ENCODE assay signal across 8 mouse cellular contexts in the genomic region with DNA sequence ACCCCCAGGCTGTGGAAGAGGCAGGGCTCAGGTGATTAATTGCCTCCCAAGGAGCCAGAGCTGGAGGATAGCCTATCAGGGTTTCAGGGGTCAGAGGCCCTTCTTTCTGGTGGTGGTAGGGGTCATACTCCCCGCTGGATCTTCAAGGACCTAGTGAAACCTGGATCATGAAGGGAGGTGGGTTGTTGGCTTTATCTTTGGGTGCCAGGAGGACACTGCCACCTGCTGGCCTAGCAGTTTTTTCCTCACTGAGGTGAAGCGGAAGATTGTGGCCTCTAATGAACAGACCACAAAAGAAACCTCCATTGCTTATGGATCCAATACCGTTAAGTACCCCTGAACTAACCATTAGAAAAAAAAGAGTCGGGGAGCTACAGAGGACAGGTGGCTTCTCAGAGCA. TPM values are rescaled to one million over a fixed set of nuclear protein-coding genes. Genes with fewer than 3 reads are reported as not detected.
A peak's percentile ranks its signal among the peaks of the same experiment; 100 is the strongest.
DNase-seq lines count a peak whose midpoint lies in the region; ATAC-seq lines count a peak whose summit lies in the region.

No protein-coding gene starts in this region.

- H3K27me3 ChIP-seq in midbrain, embryonic 14.5 days (ENCODE audit: control insufficient read depth, insufficient read depth, low read length) = no peaks in the 10 kb centered on the region

- WGBS in midbrain, embryonic 14.5 days = 42% methylated on average over 4 of the region's 4 CpGs

- no peak overlapping the region for H3K4me3 ChIP-seq in midbrain, embryonic 14.5 days (replicated peaks; ENCODE audit: low read depth, low read length)

- H3K9ac ChIP-seq in midbrain, embryonic 14.5 days (replicated peaks; ENCODE audit: low read length) = no peak overlapping the region

- H3K9me3 ChIP-seq in midbrain, embryonic 14.5 days (ENCODE audit: control insufficient read depth, low read length) = no peaks in the 10 kb centered on the region

- peaks cover 15% of the 10 kb centered on the region; the same call in 1 of the 2 replicates for H3K4me1 ChIP-seq in midbrain, embryonic 14.5 days (ENCODE audit: control insufficient read depth, insufficient read depth, low read length)

- peak; percentile 57 for DNase-seq in gastrocnemius, postnatal 10 days
- no peak for DNase-seq in gastrocnemius, postnatal 4 days (ENCODE audit: low spot score in 2 of 2)
- peak; percentile 40 for DNase-seq in right cerebral cortex, adult 18-20 months
- DNase-seq in right cerebral cortex, postnatal 25 days = no peak
- DNase-seq in adrenal gland, postnatal 36 days = peak; percentile 76 to 82
- peak; percentile 80 for DNase-seq in kidney, adult 9 months
- DNase-seq in midbrain, embryonic 14.5 days = peak; percentile 78

- no peaks in the 10 kb centered on the region for H3K36me3 ChIP-seq in midbrain, embryonic 14.5 days (ENCODE audit: control insufficient read depth, insufficient read depth, low read length)

- H3K27ac ChIP-seq in midbrain, embryonic 14.5 days (replicated peaks; ENCODE audit: low read depth, low read length) = no peak overlapping the region

- no peak overlapping the region for H3K4me2 ChIP-seq in midbrain, embryonic 14.5 days (ENCODE audit: low read length)

- no peak for ATAC-seq in midbrain, embryonic 14.5 days (ENCODE audit: low FRiP score, low TSS enrichment)
- ATAC-seq in inflammation-experienced regulatory T-cells, adult 6 months = no peak

RNA-seq across cellular contexts. Expression of gene Klhdc8a, which starts 7.7 kb away (rescaled TPM):
- total RNA-seq in gastrocnemius, postnatal 10 days (2021) = under 1 TPM; 0.45 to 0.52 TPM
- under 1 TPM; 0.49 to 0.98 TPM for total RNA-seq in gastrocnemius, postnatal 4 days (2021)
- total RNA-seq in adrenal gland, postnatal 36 days (2021) = 100 to 1,000 TPM; 155 to 161 TPM
- 10.1 and 11.1 TPM in 2 replicates for polyA plus RNA-seq in midbrain, embryonic 14.5 days (2014; fragmentation: Nextera tagmentation; extraction: Ambion mirVana)
- not detected for polyA plus RNA-seq in inflammation-experienced regulatory T-cells, adult 6 months (2017; shearing (Covaris generic))

RNA-seq across cellular contexts. Expression of gene Nuak2, which starts 9.8 kb away (rescaled TPM):
- 1 to 10 TPM; 2.0 to 2.2 TPM for total RNA-seq in gastrocnemius, postnatal 10 days (2021)
- 1 to 10 TPM; 2.8 to 2.9 TPM for total RNA-seq in gastrocnemius, postnatal 4 days (2021)
- total RNA-seq in adrenal gland, postnatal 36 days (2021) = 1 to 10 TPM; 2.8 to 4.9 TPM
- 22.3 and 38.0 TPM in 2 replicates for polyA plus RNA-seq in midbrain, embryonic 14.5 days (2014; fragmentation: Nextera tagmentation; extraction: Ambion mirVana)
- 1 to 10 TPM; 2.2 to 3.0 (median 2.6) TPM for polyA plus RNA-seq in inflammation-experienced regulatory T-cells, adult 6 months (2017; shearing (Covaris generic))

Comparison
In these comparisons a context has a peak if more than half of its experiments do, and no peak if none do; other contexts are left out.
1. DNase-seq: peak in gastrocnemius, postnatal 10 days (single experiment), right cerebral cortex, adult 18-20 months (single experiment), adrenal gland, postnatal 36 days (2 of 2), kidney, adult 9 months (single experiment) and midbrain, embryonic 14.5 days (single experiment); none in gastrocnemius, postnatal 4 days (0 of 2) and right cerebral cortex, postnatal 25 days (single experiment).
2. RNA of gene Klhdc8a, which starts 7.7 kb away (total RNA-seq): 155 to 161 TPM in adrenal gland, postnatal 36 days; 0.49 to 0.98 TPM in gastrocnemius, postnatal 4 days and 0.45 to 0.52 TPM in gastrocnemius, postnatal 10 days; every median in the first group is over 10 times any median in the second.